Mouse (Mus musculus): ENCODE measurements around the gene Crybb1.

Crybb1 gene

GRCm38 (mm10) chr5:112255426-112255825, at the start of gene Crybb1:
Gene Crybb1, plus strand, starts transcription at chr5:112255815.
- no peak within 1 kb of the TSS for H3K4me3 ChIP-seq (replicated peaks; ENCODE audit: low read length)
- no peaks in the 10 kb centered on the region for H3K36me3 ChIP-seq (ENCODE audit: insufficient read depth, low read length)
- no peak for TF ChIP-seq POU5F1 (IDR thresholded peaks at IDR 0.05; ENCODE audit: borderline replicate concordance, low read length)
- TF ChIP-seq NANOG (IDR thresholded peaks at IDR 0.05; ENCODE audit: borderline replicate concordance, low read length): no peak
- no peak for TF ChIP-seq CTCF (conservative IDR thresholded peaks at IDR 0.05; ENCODE audit: low read length)
- H3K9me3 ChIP-seq (ENCODE audit: low read length): no peaks in the 10 kb centered on the region
- H3K27me3 ChIP-seq (ENCODE audit: insufficient read depth, low read length): peaks cover 37% of the 10 kb centered on the region
- peaks cover 40% of the 10 kb centered on the region for H3K4me1 ChIP-seq (replicated peaks; ENCODE audit: low read depth, low read length)

- TF ChIP-seq CTCF (conservative IDR thresholded peaks at IDR 0.05; ENCODE audit: low read length): no peak
- no peak for TF ChIP-seq NANOG (IDR thresholded peaks at IDR 0.05; ENCODE audit: borderline replicate concordance, low read length)
- TF ChIP-seq POU5F1 (IDR thresholded peaks at IDR 0.05; ENCODE audit: borderline replicate concordance, low read length): no peak
- Histone ChIP-seq H3K27me3 (ENCODE audit: insufficient read depth, low read length) (peaks cover 7% of the 10 kb centered on the region; the same call in 1 of the 2 replicates), H3K4me3 (replicated peaks; ENCODE audit: low read length) (peak overlapping the region; percentile 71), H3K36me3 (ENCODE audit: insufficient read depth, low read length) (no peaks in the 10 kb centered on the region), H3K4me1 (replicated peaks; ENCODE audit: low read depth, low read length) (peaks cover 56% of the 10 kb centered on the region), H3K9me3 (ENCODE audit: low read length) (no peaks in the 10 kb centered on the region)
These were observed 48.9 kb upstream of the Crybb1 start for GRCm38 (mm10) chr5:112206543-112207255.

GRCm38 (mm10) chr5:112208321-112208720, 47.3 kb upstream of the Crybb1 start:
- TF ChIP-seq POU5F1 (IDR thresholded peaks at IDR 0.05; ENCODE audit: borderline replicate concordance, low read length) (no peak), CTCF (conservative IDR thresholded peaks at IDR 0.05; ENCODE audit: low read length) (no peak), NANOG (IDR thresholded peaks at IDR 0.05; ENCODE audit: borderline replicate concordance, low read length) (no peak)
- no peaks in the 10 kb centered on the region for H3K36me3 ChIP-seq (ENCODE audit: insufficient read depth, low read length)
- H3K4me3 ChIP-seq (replicated peaks; ENCODE audit: low read length): no peak overlapping the region
- H3K27me3 ChIP-seq (ENCODE audit: insufficient read depth, low read length): peaks cover 7% of the 10 kb centered on the region; the same call in 1 of the 2 replicates
- peaks cover 67% of the 10 kb centered on the region for H3K4me1 ChIP-seq (replicated peaks; ENCODE audit: low read depth, low read length)
- H3K9me3 ChIP-seq (ENCODE audit: low read length): no peaks in the 10 kb centered on the region

GRCm38 (mm10) chr5:112210104-112210503, 45.5 kb upstream of the Crybb1 start:
- no peak overlapping the region for H3K4me3 ChIP-seq (replicated peaks; ENCODE audit: low read length)
- H3K9me3 ChIP-seq (ENCODE audit: low read length): no peaks in the 10 kb centered on the region
- no peaks in the 10 kb centered on the region for H3K36me3 ChIP-seq (ENCODE audit: insufficient read depth, low read length)
- TF ChIP-seq CTCF (conservative IDR thresholded peaks at IDR 0.05; ENCODE audit: low read length) (peak; percentile 99), POU5F1 (IDR thresholded peaks at IDR 0.05; ENCODE audit: borderline replicate concordance, low read length) (no peak)
- H3K4me1 ChIP-seq (replicated peaks; ENCODE audit: low read depth, low read length): peaks cover 84% of the 10 kb centered on the region
- peaks cover 7% of the 10 kb centered on the region; the same call in 1 of the 2 replicates for H3K27me3 ChIP-seq (ENCODE audit: insufficient read depth, low read length)

GRCm38 (mm10) chr5:112211911-112212310, 43.7 kb upstream of the Crybb1 start:
- H3K4me3 ChIP-seq (replicated peaks; ENCODE audit: low read length): no peak overlapping the region
- no peaks in the 10 kb centered on the region for H3K9me3 ChIP-seq (ENCODE audit: low read length)
- TF ChIP-seq CTCF (conservative IDR thresholded peaks at IDR 0.05; ENCODE audit: low read length): no peak
- no peak for TF ChIP-seq NANOG (IDR thresholded peaks at IDR 0.05; ENCODE audit: borderline replicate concordance, low read length)
- TF ChIP-seq POU5F1 (IDR thresholded peaks at IDR 0.05; ENCODE audit: borderline replicate concordance, low read length): no peak
- H3K27me3 ChIP-seq (ENCODE audit: insufficient read depth, low read length): peaks cover 15% of the 10 kb centered on the region; the same call in 1 of the 2 replicates
- peaks cover 87% of the 10 kb centered on the region for H3K4me1 ChIP-seq (replicated peaks; ENCODE audit: low read depth, low read length)
- no peaks in the 10 kb centered on the region for H3K36me3 ChIP-seq (ENCODE audit: insufficient read depth, low read length)

- H3K27me3 ChIP-seq (ENCODE audit: insufficient read depth, low read length): peaks cover 22% of the 10 kb centered on the region; the same call in 1 of the 2 replicates
- H3K36me3 ChIP-seq (ENCODE audit: insufficient read depth, low read length): no peaks in the 10 kb centered on the region
- H3K4me3 ChIP-seq (replicated peaks; ENCODE audit: low read length): no peak overlapping the region
These were observed 42.8 kb upstream of the Crybb1 start for GRCm38 (mm10) chr5:112212711-112213264.

GRCm38 (mm10) chr5:112213331-112214240, 42.0 kb upstream of the Crybb1 start:
- Histone ChIP-seq H3K27me3 (ENCODE audit: insufficient read depth, low read length) (peaks cover 22% of the 10 kb centered on the region; the same call in 1 of the 2 replicates), H3K9me3 (ENCODE audit: low read length) (no peaks in the 10 kb centered on the region), H3K4me3 (replicated peaks; ENCODE audit: low read length) (no peak overlapping the region), H3K4me1 (replicated peaks; ENCODE audit: low read depth, low read length) (peaks cover 87% of the 10 kb centered on the region), H3K36me3 (ENCODE audit: insufficient read depth, low read length) (no peaks in the 10 kb centered on the region)
- no peak for TF ChIP-seq CTCF (conservative IDR thresholded peaks at IDR 0.05; ENCODE audit: low read length)
- TF ChIP-seq POU5F1 (IDR thresholded peaks at IDR 0.05; ENCODE audit: borderline replicate concordance, low read length): no peak
- no peak for TF ChIP-seq NANOG (IDR thresholded peaks at IDR 0.05; ENCODE audit: borderline replicate concordance, low read length)

More at GRCm38 (mm10) chr5:112212711-112213264, 42.8 kb upstream of the Crybb1 start:
- no peak for TF ChIP-seq POU5F1 (IDR thresholded peaks at IDR 0.05; ENCODE audit: borderline replicate concordance, low read length)
- no peak for TF ChIP-seq NANOG (IDR thresholded peaks at IDR 0.05; ENCODE audit: borderline replicate concordance, low read length)
- TF ChIP-seq CTCF (conservative IDR thresholded peaks at IDR 0.05; ENCODE audit: low read length): no peak
- Histone ChIP-seq H3K4me1 (replicated peaks; ENCODE audit: low read depth, low read length) (peaks cover 87% of the 10 kb centered on the region), H3K9me3 (ENCODE audit: low read length) (no peaks in the 10 kb centered on the region)

GRCm38 (mm10) chr5:112214419-112214818, 41.2 kb upstream of the Crybb1 start:
- Histone ChIP-seq H3K36me3 (ENCODE audit: insufficient read depth, low read length) (no peaks in the 10 kb centered on the region), H3K27me3 (ENCODE audit: insufficient read depth, low read length) (peaks cover 22% of the 10 kb centered on the region; the same call in 1 of the 2 replicates), H3K4me3 (replicated peaks; ENCODE audit: low read length) (peak overlapping the region; percentile 67; the same call in 1 of the 2 replicates), H3K4me1 (replicated peaks; ENCODE audit: low read depth, low read length) (peaks cover 89% of the 10 kb centered on the region), H3K9me3 (ENCODE audit: low read length) (no peaks in the 10 kb centered on the region)
- TF ChIP-seq POU5F1 (IDR thresholded peaks at IDR 0.05; ENCODE audit: borderline replicate concordance, low read length) (no peak), CTCF (conservative IDR thresholded peaks at IDR 0.05; ENCODE audit: low read length) (peak; percentile 60), NANOG (IDR thresholded peaks at IDR 0.05; ENCODE audit: borderline replicate concordance, low read length) (no peak)
